ENCODE assay signal across 8 mouse cellular contexts in genomic region chr8:111144901-111145459, GRCm38 (mm10). TPM values are rescaled to one million over a fixed set of nuclear protein-coding genes. Genes with fewer than 3 reads are reported as not detected.
DNase-seq lines count a peak whose midpoint lies in the region; ATAC-seq and TF ChIP-seq lines count a peak whose summit lies in the region.
"Not testable (repeated sequence)": the region's sequence is repeated elsewhere in the genome, so short reads cannot be mapped to it uniquely, and the experiment has no call there.

No protein-coding gene starts in this region.

- dilution Hi-C loops in CH12.LX (cut with MboI; ENCODE audit: extremely low pct_ligation_motif_present, extremely low pct_unique_long_range_greater_than_20kb, low sequenced_read_pairs), result not testable (repeated sequence)

- not testable (repeated sequence) for TF ChIP-seq RAD21 in CH12.LX (IDR thresholded peaks at IDR 0.05; ENCODE audit: low read depth, low read length)

- H3K4me3 ChIP-seq in CH12.LX (replicated peaks in 1 of 3; ENCODE audit: low read depth in 2 of 3, low read length in 2 of 3, poor library complexity in 1 of 3), result peak overlapping the region; percentile 45 to 74 (median 51)
- peak overlapping the region; percentile 87 for H3K4me3 ChIP-seq in cerebellum, adult 2 months (replicated peaks; ENCODE audit: insufficient read depth, low read depth, low read length)
- H3K4me3 ChIP-seq in forebrain, embryonic 13.5 days, result peak overlapping the region; percentile 65
- H3K4me3 ChIP-seq in hindbrain, embryonic 15.5 days, result peak overlapping the region; percentile 85
- H3K4me3 ChIP-seq in neural tube, embryonic 14.5 days (ENCODE audit: low read depth, low read length), result peak overlapping the region; percentile 57

- H3K79me2 ChIP-seq in CH12.LX (replicated peaks; ENCODE audit: control insufficient read depth, extremely low read depth, insufficient read depth, poor library complexity, severe bottlenecking), result peaks cover 16% of the 10 kb centered on the region

- WGBS in cerebellum, adult 2 months, result under 1% methylated on average over 62 of the region's 63 CpGs
- under 1% methylated on average over 57 of the region's 63 CpGs for WGBS in forebrain, embryonic 13.5 days
- under 1% methylated on average over 56 of the region's 63 CpGs for WGBS in hindbrain, embryonic 15.5 days
- WGBS in neural tube, embryonic 14.5 days, result under 1% methylated on average over 40 of the region's 63 CpGs

- in situ Hi-C loops in CH12.LX (cut with MboI; ENCODE audit: low pct_ligation_motif_present, low pct_unique_long_range_greater_than_20kb, low sequenced_read_pairs), result not testable (repeated sequence)

- H3K4me2 ChIP-seq in CH12.LX (ENCODE audit: insufficient read depth, low read depth, poor library complexity, severe bottlenecking), result peak overlapping the region; percentile 99
- peak overlapping the region; percentile 78 for H3K4me2 ChIP-seq in forebrain, embryonic 13.5 days
- H3K4me2 ChIP-seq in hindbrain, embryonic 15.5 days, result peak overlapping the region; percentile 82
- H3K4me2 ChIP-seq in neural tube, embryonic 14.5 days (ENCODE audit: low read depth, low read length), result peak overlapping the region; percentile 73

- ATAC-seq in forebrain, embryonic 13.5 days, result peak; percentile 67
- ATAC-seq in hindbrain, embryonic 15.5 days (ENCODE audit: low FRiP score, low read depth), result peak; percentile 33; the same call in 1 of the 2 replicates
- ATAC-seq in neural tube, embryonic 14.5 days (ENCODE audit: low read depth), result peak; percentile 67

- intact Hi-C loops in left cerebral cortex, postnatal 10 days (cut with DNase I), result loop anchor here (5.0 kb wide), 1 partner anchor 53 kb away; the partner anchor contains the start of genes Clec18a and Pdpr

- not testable (repeated sequence) for H3K27me3 ChIP-seq in CH12.LX (replicated peaks); cerebellum, adult 2 months (ENCODE audit: control insufficient read depth, insufficient read depth, low read length); forebrain, embryonic 13.5 days; hindbrain, embryonic 15.5 days; neural tube, embryonic 14.5 days (ENCODE audit: control insufficient read depth, insufficient read depth, low read length)

- TF ChIP-seq EP300 in CH12.LX (IDR thresholded peaks at IDR 0.05; ENCODE audit: low read length), result not testable (repeated sequence)

- H3K9ac ChIP-seq in CH12.LX (ENCODE audit: insufficient read depth, low read depth), result peak overlapping the region; percentile 36
- H3K9ac ChIP-seq in forebrain, embryonic 13.5 days, result peak overlapping the region; percentile 73
- H3K9ac ChIP-seq in hindbrain, embryonic 15.5 days, result peak overlapping the region; percentile 55
- H3K9ac ChIP-seq in neural tube, embryonic 14.5 days (replicated peaks; ENCODE audit: low read depth, low read length), result peak overlapping the region; percentile 55

- TF ChIP-seq CTCF in CH12.LX (conservative IDR thresholded peaks at IDR 0.05 in 1 of 2, IDR thresholded peaks at IDR 0.05 in 1 of 2; ENCODE audit: low read depth in 2 of 2, low read length in 2 of 2); cerebellum, adult 2 months (IDR thresholded peaks at IDR 0.05; ENCODE audit: borderline replicate concordance, insufficient read depth, low read depth, low read length): not testable (repeated sequence)

- not testable (repeated sequence) for H3K9me3 ChIP-seq in CH12.LX (replicated peaks; ENCODE audit: low read length); forebrain, embryonic 13.5 days (replicated peaks); hindbrain, embryonic 15.5 days; neural tube, embryonic 14.5 days (ENCODE audit: control insufficient read depth, low read length)

- not testable (repeated sequence) for H3K27ac ChIP-seq in CH12.LX (ENCODE audit: insufficient read depth, low read depth); forebrain, embryonic 13.5 days; neural tube, embryonic 14.5 days (ENCODE audit: low read depth, low read length)
- H3K27ac ChIP-seq in cerebellum, adult 2 months (ENCODE audit: insufficient read depth, low read length), result peak overlapping the region; percentile 27; the same call in 1 of the 2 replicates
- H3K27ac ChIP-seq in hindbrain, embryonic 15.5 days (replicated peaks), result peak overlapping the region; percentile 65

- H3K36me3 ChIP-seq in CH12.LX (replicated peaks in 1 of 2; ENCODE audit: control insufficient read depth in 1 of 2, insufficient read depth in 1 of 2, low read length in 1 of 2), result peaks cover 0 to 20% of the 10 kb centered on the region in 2 experiments
- H3K36me3 ChIP-seq in forebrain, embryonic 13.5 days (ENCODE audit: poor library complexity, severe bottlenecking); hindbrain, embryonic 15.5 days; neural tube, embryonic 14.5 days (ENCODE audit: control insufficient read depth, insufficient read depth, low read length): not testable (repeated sequence)

- H3K4me1 ChIP-seq in CH12.LX (ENCODE audit: control insufficient read depth in 1 of 2, insufficient read depth in 2 of 2), result peaks cover 0 to 27% of the 10 kb centered on the region in 2 experiments; a peak in 2 of 4 replicates
- H3K4me1 ChIP-seq in cerebellum, adult 2 months (ENCODE audit: control insufficient read depth, insufficient read depth, low read length); neural tube, embryonic 14.5 days (ENCODE audit: control insufficient read depth, insufficient read depth, low read length): not testable (repeated sequence)
- H3K4me1 ChIP-seq in forebrain, embryonic 13.5 days, result peaks cover 11% of the 10 kb centered on the region
- peaks cover 17% of the 10 kb centered on the region for H3K4me1 ChIP-seq in hindbrain, embryonic 15.5 days (replicated peaks)

- peak; percentile 31; the same call in 1 of the 2 replicates for TF ChIP-seq POLR2A in CH12.LX (IDR thresholded peaks at IDR 0.05; ENCODE audit: low read depth, low read length)
- TF ChIP-seq POLR2A in cerebellum, adult 2 months (IDR thresholded peaks at IDR 0.05; ENCODE audit: borderline replicate concordance, insufficient read depth, low read length), result not testable (repeated sequence)

- peak; percentile 14 for DNase-seq in CH12.LX (ENCODE audit: extremely low read depth)
- peak in 1 of 2 experiments; percentile 39 for DNase-seq in cerebellum, adult 2 months
- DNase-seq in left cerebral cortex, postnatal 10 days (ENCODE audit: extremely low spot score in 1 of 2, low spot score in 2 of 2), result peak; percentile 9 to 47
- DNase-seq in lung, postnatal 10 days, result peak; percentile 21
- DNase-seq in thymus, postnatal 0 days (ENCODE audit: low spot score), result peak; percentile 21

RNA-seq across cellular contexts. Expression of gene Pdpr, which starts 50.5 kb away (rescaled TPM):
- total RNA-seq in CH12.LX (2012; rRNA removed) (11.0 and 11.6 TPM in 2 replicates), CH12.LX (2014; rRNA removed) (8.0 and 8.3 TPM in 2 replicates)
- 7.6 and 8.3 TPM in 2 replicates for polyA plus RNA-seq in CH12.LX (2012; ENCODE audit: insufficient read length, low read depth)
- 17.3 and 19.6 TPM in 2 replicates for polyA plus RNA-seq in cerebellum, adult 2 months (2012; rRNA removed)
- 11.5 and 13.4 TPM in 2 replicates for polyA plus RNA-seq in forebrain, embryonic 13.5 days (2015; fragmentation: Nextera tagmentation; extraction: Ambion mirVana)
- polyA plus RNA-seq in hindbrain, embryonic 15.5 days (2015; fragmentation: Nextera tagmentation; extraction: Ambion mirVana), result 10.2 and 11.0 TPM in 2 replicates
- 10 to 100 TPM; 28.6 to 30.8 TPM for total RNA-seq in left cerebral cortex, postnatal 10 days (2021)
- polyA plus RNA-seq in neural tube, embryonic 14.5 days (2014; fragmentation: Nextera tagmentation; extraction: Ambion mirVana), result 8.1 and 8.7 TPM in 2 replicates
- 8.9 and 11.3 TPM in 2 replicates for polyA plus RNA-seq in thymus, postnatal 0 days (2015; fragmentation: Nextera tagmentation; extraction: Ambion mirVana)

RNA-seq across cellular contexts. Expression of gene Clec18a, which starts 52.8 kb away (rescaled TPM):
- total RNA-seq in CH12.LX (2012; rRNA removed), result not detected in 2 replicates
- not detected in 2 replicates for total RNA-seq in CH12.LX (2014; rRNA removed)
- not detected in 2 replicates for polyA plus RNA-seq in CH12.LX (2012; ENCODE audit: insufficient read length, low read depth)
- 0.41 and 0.57 TPM in 2 replicates for polyA plus RNA-seq in cerebellum, adult 2 months (2012; rRNA removed)
- polyA plus RNA-seq in forebrain, embryonic 13.5 days (2015; fragmentation: Nextera tagmentation; extraction: Ambion mirVana), result 0.15 and 0.22 TPM in 2 replicates
- 0.52 and 0.92 TPM in 2 replicates for polyA plus RNA-seq in hindbrain, embryonic 15.5 days (2015; fragmentation: Nextera tagmentation; extraction: Ambion mirVana)
- total RNA-seq in left cerebral cortex, postnatal 10 days (2021), result under 1 TPM in 1 of 2 experiments, not detected in 1; 0.26 TPM
- polyA plus RNA-seq in neural tube, embryonic 14.5 days (2014; fragmentation: Nextera tagmentation; extraction: Ambion mirVana), result 0.70 and 1.5 TPM in 2 replicates
- 0.18 TPM in 1 of 2 replicates, not detected in the other for polyA plus RNA-seq in thymus, postnatal 0 days (2015; fragmentation: Nextera tagmentation; extraction: Ambion mirVana)
